Mouse (Mus musculus) forebrain, embryonic 13.5 days (tissue): Measurements from ENCODE around the gene Engase. TPM values are rescaled to one million over a fixed set of nuclear protein-coding genes. Genes with fewer than 3 reads are reported as not detected.

Source experiments
- ATAC-seq: fragments of 200-750 bp; cut with Nextera tagmentation; 2 replicates; pipeline ENCODE4 v1.8.0; 2017
- H3K27ac ChIP-seq: fragments of 300-500 bp; sonication (generic); 2 replicates; pipeline ENCODE4 v1.5.1; 2015; ENCODE audit warnings: inconsistent platforms, mild to moderate bottlenecking, moderate library complexity
- H3K27me3 ChIP-seq: fragments of 300-500 bp; sonication (generic); 2 replicates; pipeline ENCODE4 v1.6.1; 2015; ENCODE audit warnings: mild to moderate bottlenecking, inconsistent platforms
- H3K36me3 ChIP-seq: fragments of 300-500 bp; sonication (generic); 2 replicates; pipeline ENCODE4 v1.6.1; 2015; ENCODE audit warnings: mild to moderate bottlenecking, inconsistent platforms; ENCODE audit not compliant: poor library complexity, severe bottlenecking
- H3K4me1 ChIP-seq: fragments of 300-500 bp; sonication (generic); 2 replicates; pipeline ENCODE4 v1.6.1; 2015; ENCODE audit warnings: inconsistent platforms
- H3K4me2 ChIP-seq: fragments of 300-500 bp; sonication (generic); 2 replicates; pipeline ENCODE4 v1.6.1; 2015; ENCODE audit warnings: inconsistent platforms, mild to moderate bottlenecking, moderate library complexity
- H3K4me3 ChIP-seq: fragments of 300-500 bp; sonication (generic); 2 replicates; pipeline ENCODE4 v1.5.1; 2015; ENCODE audit warnings: mild to moderate bottlenecking, inconsistent platforms
- H3K9ac ChIP-seq: fragments of 300-500 bp; sonication (generic); 2 replicates; pipeline ENCODE4 v1.6.1; 2015; ENCODE audit warnings: mild to moderate bottlenecking, inconsistent platforms
- H3K9me3 ChIP-seq: fragments of 300-500 bp; sonication (generic); replicated peaks from 2 replicates; pipeline ENCODE4 v1.6.1; 2016; ENCODE audit warnings: inconsistent platforms
- WGBS: fragments of 180-500 bp; shearing (Covaris S2); methylation state at CpG from one replicate; pipeline ENCODE4 v1.1.7; 2015; 5-methylcytosine and 5-hydroxymethylcytosine counted together
- polyA plus RNA-seq: library from polyadenylated mRNA; unstranded; fragments of >200 nt; fragmentation: Nextera tagmentation; extraction: Ambion mirVana; gene quantifications from 2 replicates; pipeline ENCODE4 v1.2.1, GENCODE M21; 2015

The Engase gene
- polyA plus RNA-seq, 1 experiment from 2014 or later = 5.6 TPM

DNA sequence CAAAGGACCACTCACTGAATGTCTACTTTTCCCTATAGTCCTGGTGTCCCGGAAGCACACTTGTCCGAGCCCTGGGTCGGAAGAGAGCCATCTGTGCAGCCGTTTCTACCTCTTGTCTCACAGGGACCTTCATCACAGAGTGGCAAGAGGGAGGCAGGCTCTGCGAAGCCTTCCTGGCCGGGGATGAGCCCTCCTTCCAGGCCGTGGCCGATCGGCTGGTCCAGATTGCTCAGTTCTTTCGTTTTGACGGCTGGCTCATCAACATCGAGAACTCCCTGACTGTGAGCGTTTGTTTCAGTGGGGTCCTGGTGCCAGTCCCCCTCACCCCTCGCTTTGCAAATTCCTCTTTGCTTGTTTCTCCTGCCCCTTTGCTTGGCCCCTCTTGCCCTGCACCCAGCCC is 5.1 kb downstream of the Engase start:
- Histone ChIP-seq H3K9ac (no peak overlapping the region), H3K4me2 (no peak overlapping the region), H3K4me1 (peaks cover 7% of the 10 kb centered on the region), H3K36me3 (peaks cover 26% of the 10 kb centered on the region), H3K27ac (no peak overlapping the region), H3K9me3 (no peaks in the 10 kb centered on the region), H3K27me3 (no peaks in the 10 kb centered on the region), H3K4me3 (no peak overlapping the region)
- WGBS = 79% methylated on average over 14 of the region's 14 CpGs
- no peak for ATAC-seq

DNA sequence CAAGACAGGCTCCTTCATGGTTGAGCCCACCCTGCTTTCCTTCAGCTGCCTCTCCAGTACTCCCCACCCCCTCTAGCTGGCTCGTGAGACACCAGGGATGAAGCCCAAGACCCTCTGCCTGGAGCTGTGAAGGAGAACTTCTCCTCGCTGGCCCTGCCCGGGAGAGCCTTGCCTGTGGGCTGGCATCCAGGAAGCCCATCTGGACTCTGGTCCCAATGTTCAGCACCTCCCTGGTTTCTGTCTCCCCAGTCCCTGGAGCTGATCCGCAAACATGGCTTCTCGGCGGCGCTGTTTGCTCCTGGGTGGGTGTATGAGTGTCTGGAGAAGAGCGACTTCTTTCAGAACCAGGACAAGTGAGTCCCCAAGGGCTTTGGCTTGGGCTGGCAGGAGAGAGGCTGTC is 7.5 kb downstream of the Engase start:
- ATAC-seq = no peak
- Histone ChIP-seq H3K4me2 (no peak overlapping the region), H3K9me3 (no peaks in the 10 kb centered on the region), H3K4me3 (no peak overlapping the region), H3K27ac (0 out of 2 replicates have a peak overlapping the region, but pooled peaks have one; percentile 8), H3K36me3 (peaks cover 26% of the 10 kb centered on the region), H3K9ac (no peak overlapping the region), H3K4me1 (peaks cover 3% of the 10 kb centered on the region; the same call in 1 of the 2 replicates), H3K27me3 (no peaks in the 10 kb centered on the region)
- WGBS = 91% methylated on average over 8 of the region's 8 CpGs

DNA sequence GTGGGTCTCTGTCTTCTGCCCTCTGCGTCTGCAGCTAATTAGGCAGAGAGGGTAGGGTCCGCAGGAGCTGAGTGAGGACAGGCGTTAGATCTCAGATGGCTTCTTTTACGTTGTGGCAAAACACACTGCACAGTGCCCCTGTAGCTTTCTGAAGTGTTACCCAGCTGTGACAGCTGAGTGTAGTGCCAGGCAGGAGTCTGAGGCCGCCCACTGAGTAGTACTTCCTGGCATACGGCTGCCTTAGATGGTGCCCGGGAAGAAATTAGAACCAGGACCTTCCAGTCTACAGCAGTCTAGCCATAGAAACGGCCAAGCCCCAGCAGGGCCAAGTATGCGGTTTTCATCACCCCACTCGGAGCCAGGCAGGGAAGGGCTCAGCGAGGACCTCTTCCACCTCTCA is 8.7 kb downstream of the Engase start:
- 0 out of 2 replicates have a peak, but pooled peaks have one; percentile 25 for ATAC-seq
- peaks cover 24% of the 10 kb centered on the region for H3K36me3 ChIP-seq
- H3K4me3 ChIP-seq = no peak overlapping the region
- peaks cover 6% of the 10 kb centered on the region; the same call in 1 of the 2 replicates for H3K4me1 ChIP-seq
- H3K9ac ChIP-seq = no peak overlapping the region
- H3K27me3 ChIP-seq = no peaks in the 10 kb centered on the region
- WGBS = 79% methylated on average over 11 of the region's 11 CpGs
- H3K27ac ChIP-seq = no peak overlapping the region
- no peak overlapping the region for H3K4me2 ChIP-seq
- H3K9me3 ChIP-seq = no peaks in the 10 kb centered on the region

DNA sequence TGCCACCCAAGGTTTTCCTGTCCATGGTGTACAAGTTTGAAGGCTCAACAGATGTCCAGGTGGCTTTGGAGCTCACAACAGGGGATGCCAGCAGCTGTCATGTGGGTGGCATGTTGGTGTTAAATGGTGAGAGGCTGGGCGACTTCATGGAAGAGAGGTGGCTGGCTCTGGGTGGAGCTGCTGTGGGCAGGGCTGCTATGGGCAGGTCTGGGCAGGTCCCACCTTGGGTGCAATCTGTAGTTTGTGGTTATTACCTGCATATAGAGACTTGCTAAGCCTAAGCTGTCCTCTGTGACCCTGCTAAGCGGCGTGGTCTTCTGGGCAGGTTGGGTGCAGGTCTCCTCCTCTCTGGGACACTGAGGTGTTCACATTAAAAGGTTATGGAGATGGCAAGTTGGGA is 9.2 kb downstream of the Engase start:
- peaks cover 10% of the 10 kb centered on the region; the same call in 1 of the 2 replicates for H3K4me1 ChIP-seq
- 90% methylated on average over 3 of the region's 3 CpGs for WGBS
- no peaks in the 10 kb centered on the region for H3K9me3 ChIP-seq
- no peaks in the 10 kb centered on the region for H3K27me3 ChIP-seq
- no peak overlapping the region for H3K27ac ChIP-seq
- no peak for ATAC-seq
- no peak overlapping the region for H3K9ac ChIP-seq
- peaks cover 24% of the 10 kb centered on the region for H3K36me3 ChIP-seq
- H3K4me3 ChIP-seq = no peak overlapping the region
- no peak overlapping the region for H3K4me2 ChIP-seq

DNA sequence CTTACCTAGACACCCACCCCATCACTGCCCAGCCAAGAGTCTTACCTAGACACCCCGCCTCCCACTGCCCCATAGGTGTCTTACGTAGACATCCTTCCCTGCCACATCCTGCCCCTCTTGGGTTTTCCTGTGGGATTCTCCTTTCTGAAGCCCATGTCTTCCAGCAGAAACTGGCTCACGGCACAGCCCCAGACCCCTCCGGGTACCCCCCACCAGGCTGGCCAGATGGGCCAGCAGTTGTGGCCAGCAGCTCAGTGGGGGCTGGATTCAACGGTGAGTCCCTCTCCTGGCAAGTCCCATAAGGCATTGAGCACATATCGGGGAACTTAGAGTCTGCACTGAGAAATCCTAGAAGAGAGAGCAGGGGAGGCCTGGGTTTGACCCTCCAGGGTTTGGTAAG is 9.7 kb downstream of the Engase start:
- Histone ChIP-seq H3K4me3 (no peak overlapping the region), H3K4me1 (peaks cover 11% of the 10 kb centered on the region; the same call in 1 of the 2 replicates), H3K9ac (no peak overlapping the region), H3K36me3 (peaks cover 24% of the 10 kb centered on the region), H3K9me3 (no peaks in the 10 kb centered on the region), H3K27me3 (no peaks in the 10 kb centered on the region), H3K27ac (no peak overlapping the region), H3K4me2 (no peak overlapping the region)
- no peak for ATAC-seq
- WGBS = 88% methylated on average over 6 of the region's 6 CpGs

DNA sequence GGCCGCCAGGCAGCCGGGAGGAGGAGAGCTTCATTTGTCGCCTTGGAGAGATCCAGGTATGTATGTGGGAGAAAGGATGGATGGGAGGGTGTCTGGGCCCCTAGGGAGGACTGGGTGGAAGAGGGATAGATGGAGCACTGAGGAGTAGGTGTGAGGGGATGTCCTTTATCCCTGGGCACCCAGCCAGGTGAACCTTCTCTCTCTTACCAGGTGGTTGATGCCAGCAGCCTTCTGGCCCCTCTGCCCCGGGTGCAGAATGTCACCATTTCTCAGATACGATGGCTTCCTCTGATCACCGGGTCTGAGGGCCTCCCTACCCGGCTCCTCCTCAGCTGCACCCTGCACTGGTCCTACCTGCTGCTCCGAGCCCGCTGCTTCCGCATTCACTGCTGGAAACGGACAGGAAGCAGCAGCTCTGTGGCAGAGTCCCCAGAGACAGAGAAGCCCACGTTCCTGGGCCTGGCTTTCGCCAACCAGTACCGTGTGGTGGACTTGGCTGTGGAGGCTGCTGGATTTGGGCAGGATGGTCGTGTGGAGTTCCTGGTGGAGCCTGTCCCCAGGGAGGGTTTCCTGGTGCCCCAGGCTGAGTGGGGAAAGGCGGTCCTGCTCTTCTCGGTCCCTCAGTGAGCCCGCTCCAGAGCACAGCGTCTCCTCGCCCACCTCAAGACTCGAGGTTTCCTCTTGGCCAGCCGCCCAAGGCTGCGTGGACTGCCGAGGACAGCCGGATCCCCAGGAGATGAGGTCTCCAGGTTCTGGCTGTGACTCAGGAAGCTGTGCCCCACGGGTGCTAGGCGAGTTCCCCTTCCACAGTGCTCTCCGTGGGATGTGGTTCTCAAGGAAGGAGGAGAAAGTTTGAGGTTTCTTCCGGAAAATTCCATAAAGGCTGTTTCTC is 10.5 kb downstream of the Engase start:
- peaks cover 11% of the 10 kb centered on the region; the same call in 1 of the 2 replicates for H3K4me1 ChIP-seq
- no peak for ATAC-seq
- H3K27ac ChIP-seq = no peak overlapping the region
- peaks cover 24% of the 10 kb centered on the region for H3K36me3 ChIP-seq
- H3K9me3 ChIP-seq = no peaks in the 10 kb centered on the region
- no peak overlapping the region for H3K9ac ChIP-seq
- WGBS = 87% methylated on average over 29 of the region's 29 CpGs
- no peaks in the 10 kb centered on the region for H3K27me3 ChIP-seq
- no peak overlapping the region for H3K4me2 ChIP-seq
- no peak overlapping the region for H3K4me3 ChIP-seq

DNA sequence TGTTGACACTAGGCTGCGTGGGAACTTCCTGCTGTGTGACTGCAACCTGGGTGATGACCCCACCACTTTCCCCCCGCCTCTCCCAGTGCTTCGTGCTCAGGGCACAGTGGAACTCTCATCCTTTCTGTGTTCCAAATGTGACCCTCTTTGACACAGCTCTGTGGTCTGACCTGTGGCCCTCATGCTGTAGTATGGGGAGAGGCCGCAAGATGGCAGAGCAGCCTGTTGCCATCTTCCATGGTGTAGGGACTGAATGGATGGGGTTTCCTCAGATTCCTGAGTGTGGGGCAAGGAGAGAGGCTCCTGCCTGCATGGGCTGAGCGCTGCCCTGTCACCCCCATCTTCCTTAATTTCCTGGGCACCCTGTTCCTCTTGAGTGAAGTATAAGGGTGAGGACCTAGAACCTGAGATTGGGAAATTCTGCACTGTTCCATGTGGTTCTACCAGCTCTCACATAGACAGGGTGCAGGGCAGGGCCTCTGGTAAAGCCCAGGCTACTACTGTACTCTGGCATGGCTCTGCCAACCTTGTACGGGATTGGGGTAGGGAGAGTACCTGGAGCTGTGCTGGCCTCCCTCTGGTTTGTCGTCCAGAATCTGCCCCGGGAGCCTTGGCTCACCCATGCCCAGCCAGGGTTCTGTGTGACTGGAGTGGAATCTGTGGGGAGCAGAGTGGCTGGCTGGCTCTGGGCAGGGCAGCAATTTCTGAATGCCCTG is 11.7 kb downstream of the Engase start:
- WGBS = 65% methylated on average over 8 of the region's 8 CpGs
- Histone ChIP-seq H3K4me3 (no peak overlapping the region), H3K9me3 (no peaks in the 10 kb centered on the region), H3K36me3 (peaks cover 24% of the 10 kb centered on the region), H3K9ac (no peak overlapping the region), H3K27me3 (no peaks in the 10 kb centered on the region), H3K27ac (peak overlapping the region; percentile 25; the same call in 1 of the 2 replicates), H3K4me1 (peaks cover 11% of the 10 kb centered on the region), H3K4me2 (no peak overlapping the region)
- no peak for ATAC-seq

DNA sequence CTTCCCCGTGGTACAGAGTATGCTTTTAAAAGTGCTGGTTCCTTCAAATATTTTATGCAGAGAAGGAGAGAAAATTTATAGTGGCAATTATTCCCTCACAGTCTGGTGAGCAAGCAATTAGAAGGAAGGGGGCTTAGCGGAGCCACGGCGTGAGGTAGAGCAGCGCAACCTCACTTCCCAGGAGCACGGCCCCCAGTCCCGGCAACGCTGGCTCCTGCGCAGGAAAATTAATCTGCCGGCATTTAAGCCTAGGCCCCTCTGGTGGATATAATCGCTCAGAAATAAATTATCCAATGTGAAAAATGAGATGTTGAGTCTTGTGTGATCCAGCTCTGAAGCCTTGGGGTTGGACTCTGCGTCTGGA is 12.3 kb downstream of the Engase start:
- Histone ChIP-seq H3K4me3 (no peak overlapping the region), H3K9me3 (no peaks in the 10 kb centered on the region), H3K27ac (peak overlapping the region; percentile 25; the same call in 1 of the 2 replicates), H3K4me2 (no peak overlapping the region), H3K27me3 (no peaks in the 10 kb centered on the region), H3K4me1 (peaks cover 11% of the 10 kb centered on the region), H3K36me3 (peaks cover 22% of the 10 kb centered on the region), H3K9ac (no peak overlapping the region)
- WGBS = 63% methylated on average over 12 of the region's 12 CpGs
- no peak for ATAC-seq

DNA sequence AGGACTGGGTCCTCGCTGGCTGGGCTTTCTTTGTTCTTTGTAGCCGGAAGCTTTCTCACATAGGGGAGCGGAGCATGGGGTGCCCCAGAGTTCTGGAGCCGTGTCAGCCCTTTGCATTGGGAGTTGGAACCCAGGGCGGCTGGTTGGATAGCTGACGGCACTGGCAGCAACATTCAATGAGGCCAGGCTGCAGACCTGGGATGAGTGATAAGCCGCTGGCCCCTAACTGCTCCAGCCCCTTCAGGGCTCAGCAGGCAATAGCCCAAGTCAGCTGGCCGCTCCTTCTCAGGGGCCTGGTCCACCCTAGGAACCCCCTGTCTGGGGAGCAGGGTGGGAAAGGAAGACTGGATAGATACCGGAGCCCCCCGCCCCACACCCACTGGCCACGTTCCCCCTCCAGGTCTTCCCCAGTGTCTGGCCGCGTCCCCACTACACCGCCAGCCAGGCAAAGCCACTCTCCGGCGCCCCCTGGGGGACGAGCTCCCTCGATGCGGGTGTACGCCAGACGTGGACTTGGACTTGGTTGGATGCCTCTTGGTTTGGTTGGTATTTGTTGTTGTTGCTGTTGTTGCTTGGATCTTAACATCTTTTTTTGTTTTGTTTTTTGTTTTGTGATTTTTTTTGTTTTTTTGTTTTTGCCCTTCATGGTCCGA is 14.1 kb downstream of the Engase start:
- Histone ChIP-seq H3K9me3 (no peaks in the 10 kb centered on the region), H3K4me3 (no peak overlapping the region), H3K27me3 (no peaks in the 10 kb centered on the region), H3K27ac (no peak overlapping the region), H3K4me1 (peaks cover 11% of the 10 kb centered on the region), H3K4me2 (peak overlapping the region; percentile 37), H3K9ac (peak overlapping the region; percentile 28; the same call in 1 of the 2 replicates), H3K36me3 (peaks cover 6% of the 10 kb centered on the region; the same call in 1 of the 2 replicates)
- WGBS = 14% methylated on average over 22 of the region's 22 CpGs
- peak; percentile 56; the same call in 1 of the 2 replicates for ATAC-seq

DNA sequence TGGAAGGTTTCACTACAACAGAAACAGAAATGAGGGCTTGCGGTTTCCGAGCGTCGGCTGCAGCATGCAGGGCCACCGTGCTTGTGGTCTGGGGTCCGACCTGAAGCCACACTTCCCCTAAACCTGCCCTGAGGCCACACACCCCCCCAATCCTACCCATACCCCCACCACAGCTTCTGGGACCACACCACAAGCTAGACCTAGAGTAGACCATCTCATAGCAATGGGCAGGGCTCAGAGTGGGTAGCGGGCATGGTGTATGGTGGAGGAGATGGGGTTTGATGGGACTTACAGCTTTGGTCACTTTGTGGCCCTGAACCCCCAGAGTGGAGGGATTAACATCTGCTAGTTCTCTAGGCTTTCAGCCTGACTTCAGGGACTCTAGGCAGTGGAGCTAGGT is 14.6 kb downstream of the Engase start:
- ATAC-seq = no peak
- Histone ChIP-seq H3K4me1 (peaks cover 14% of the 10 kb centered on the region), H3K9me3 (no peaks in the 10 kb centered on the region), H3K36me3 (peaks cover 5% of the 10 kb centered on the region; the same call in 1 of the 2 replicates), H3K4me2 (no peak overlapping the region), H3K27ac (no peak overlapping the region), H3K9ac (no peak overlapping the region), H3K4me3 (no peak overlapping the region), H3K27me3 (no peaks in the 10 kb centered on the region; the same call in 1 of the 2 replicates)
- 86% methylated on average over 7 of the region's 7 CpGs for WGBS

DNA sequence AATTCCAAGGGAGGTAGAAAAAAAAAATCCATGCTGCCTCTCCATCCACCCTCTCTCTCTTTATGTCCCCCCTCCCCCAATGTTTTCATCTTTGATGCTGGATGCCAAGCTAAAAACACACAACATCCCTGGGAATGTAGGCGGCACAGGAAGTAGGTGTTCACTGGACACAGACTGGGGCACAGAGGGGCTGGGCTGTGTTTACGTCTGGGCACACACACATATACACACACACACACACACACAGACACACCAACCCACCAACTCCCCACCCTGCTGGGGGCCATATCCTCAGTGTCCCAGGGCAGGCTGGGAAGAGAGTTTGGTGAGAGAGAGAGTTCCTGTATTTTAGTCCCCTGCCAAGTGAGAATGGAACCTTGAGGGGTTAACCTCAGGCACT is 16.8 kb downstream of the Engase start:
- ATAC-seq = no peak
- no peak overlapping the region for H3K4me3 ChIP-seq
- H3K9ac ChIP-seq = no peak overlapping the region
- no peak overlapping the region for H3K27ac ChIP-seq
- H3K4me2 ChIP-seq = no peak overlapping the region
- no peaks in the 10 kb centered on the region for H3K36me3 ChIP-seq
- no peaks in the 10 kb centered on the region for H3K9me3 ChIP-seq
- 83% methylated on average over 2 of the region's 2 CpGs for WGBS
- H3K27me3 ChIP-seq = no peaks in the 10 kb centered on the region; the same call in 1 of the 2 replicates
- peaks cover 21% of the 10 kb centered on the region for H3K4me1 ChIP-seq
